Mouse (Mus musculus) forebrain, embryonic 12.5 days (tissue): ENCODE results near the gene Ano6. TPM values are rescaled to one million over a fixed set of nuclear protein-coding genes. Genes with fewer than 3 reads are reported as not detected.

Experiments
- ATAC-seq: fragments of 200-750 bp; cut with Nextera tagmentation; 2 replicates; pipeline ENCODE4 v1.8.0; 2017; ENCODE audit warnings: moderate TSS enrichment; ENCODE audit not compliant: low FRiP score
- H3K27ac ChIP-seq: fragments of 300-500 bp; sonication (generic); 2 replicates; pipeline ENCODE4 v1.5.1; 2016; ENCODE audit warnings: mild to moderate bottlenecking
- H3K27me3 ChIP-seq: fragments of 300-500 bp; sonication (generic); 2 replicates; pipeline ENCODE4 v1.6.1; 2016; ENCODE audit warnings: mild to moderate bottlenecking
- H3K36me3 ChIP-seq: fragments of 300-500 bp; sonication (generic); replicated peaks from 2 replicates; pipeline ENCODE4 v1.6.1; 2016; ENCODE audit warnings: mild to moderate bottlenecking
- H3K4me1 ChIP-seq: fragments of 300-500 bp; sonication (generic); 2 replicates; pipeline ENCODE4 v1.6.1; 2016
- H3K4me2 ChIP-seq: fragments of 300-500 bp; sonication (generic); 2 replicates; pipeline ENCODE4 v1.6.1; 2016; ENCODE audit warnings: mild to moderate bottlenecking, moderate library complexity
- H3K4me3 ChIP-seq: fragments of 300-500 bp; sonication (generic); replicated peaks from 2 replicates; pipeline ENCODE4 v1.5.1; 2016; ENCODE audit warnings: mild to moderate bottlenecking
- H3K9ac ChIP-seq: fragments of 300-500 bp; sonication (generic); 2 replicates; pipeline ENCODE4 v1.6.1; 2016; ENCODE audit warnings: mild to moderate bottlenecking
- H3K9me3 ChIP-seq: fragments of 300-500 bp; sonication (generic); 2 replicates; pipeline ENCODE4 v1.6.1; 2016
- WGBS: fragments of 180-500 bp; shearing (Covaris S2); methylation state at CpG from one replicate; pipeline ENCODE4 v1.1.7; 2016; 5-methylcytosine and 5-hydroxymethylcytosine counted together
- polyA plus RNA-seq: library from polyadenylated mRNA; unstranded; fragments of >200 nt; fragmentation: Nextera tagmentation; extraction: Ambion mirVana; gene quantifications from 2 replicates; pipeline ENCODE4 v1.2.1, GENCODE M21; 2016

The Ano6 gene
- polyA plus RNA-seq, 1 experiment from 2014 or later, result 36.3 TPM

- 0 out of 2 replicates have a peak, but pooled peaks cover 4% of the 10 kb centered on the region for H3K4me1 ChIP-seq
- no peak for ATAC-seq
- no peak overlapping the region for H3K4me2 ChIP-seq
- 88% methylated on average over 8 of the region's 8 CpGs for WGBS
- no peaks in the 10 kb centered on the region for H3K36me3 ChIP-seq
- no peak overlapping the region for H3K4me3 ChIP-seq
- no peak overlapping the region for H3K27ac ChIP-seq
- peaks cover 4% of the 10 kb centered on the region; the same call in 1 of the 2 replicates for H3K9me3 ChIP-seq
- no peaks in the 10 kb centered on the region for H3K27me3 ChIP-seq
- no peak overlapping the region for H3K9ac ChIP-seq
These were observed 66.3 kb downstream of the Ano6 start for GRCm38 (mm10) chr15:95856684-95857595.

GRCm38 (mm10) chr15:95858876-95859655 lies 68.4 kb downstream of the Ano6 start:
- Histone ChIP-seq H3K9me3 (peaks cover 4% of the 10 kb centered on the region; the same call in 1 of the 2 replicates), H3K9ac (no peak overlapping the region), H3K27me3 (no peaks in the 10 kb centered on the region), H3K36me3 (no peaks in the 10 kb centered on the region), H3K27ac (no peak overlapping the region), H3K4me3 (no peak overlapping the region), H3K4me1 (peaks cover 4% of the 10 kb centered on the region; the same call in 1 of the 2 replicates), H3K4me2 (no peak overlapping the region)
- WGBS, result 76% methylated on average over 9 of the region's 9 CpGs
- no peak for ATAC-seq

- Histone ChIP-seq H3K27me3 (no peaks in the 10 kb centered on the region), H3K4me1 (no peaks in the 10 kb centered on the region; the same call in 1 of the 2 replicates), H3K36me3 (no peaks in the 10 kb centered on the region; the same call in 1 of the 2 replicates), H3K4me2 (no peak overlapping the region), H3K4me3 (no peak overlapping the region), H3K27ac (no peak overlapping the region), H3K9ac (no peak overlapping the region), H3K9me3 (no peaks in the 10 kb centered on the region)
- no peak for ATAC-seq
- 85% methylated on average over 17 of the region's 17 CpGs for WGBS
These were observed 73.4 kb downstream of the Ano6 start for GRCm38 (mm10) chr15:95863865-95864660.

GRCm38 (mm10) chr15:95865311-95866100 lies 74.9 kb downstream of the Ano6 start:
- Histone ChIP-seq H3K9ac (no peak overlapping the region), H3K9me3 (no peaks in the 10 kb centered on the region), H3K36me3 (no peaks in the 10 kb centered on the region; the same call in 1 of the 2 replicates), H3K4me1 (no peaks in the 10 kb centered on the region; the same call in 1 of the 2 replicates), H3K27me3 (no peaks in the 10 kb centered on the region), H3K27ac (no peak overlapping the region), H3K4me3 (no peak overlapping the region), H3K4me2 (no peak overlapping the region)
- ATAC-seq, result no peak
- WGBS, result 93% methylated on average over 17 of the region's 17 CpGs

GRCm38 (mm10) chr15:95868172-95868571 lies 77.5 kb downstream of the Ano6 start:
- no peak overlapping the region for H3K4me2 ChIP-seq
- ATAC-seq, result no peak
- H3K27ac ChIP-seq, result no peak overlapping the region
- no peak overlapping the region for H3K4me3 ChIP-seq
- H3K9me3 ChIP-seq, result no peaks in the 10 kb centered on the region
- WGBS, result 90% methylated on average over 4 of the region's 4 CpGs
- no peaks in the 10 kb centered on the region; the same call in 1 of the 2 replicates for H3K4me1 ChIP-seq
- H3K27me3 ChIP-seq, result no peaks in the 10 kb centered on the region
- H3K36me3 ChIP-seq, result no peaks in the 10 kb centered on the region; the same call in 1 of the 2 replicates
- H3K9ac ChIP-seq, result no peak overlapping the region

- ATAC-seq, result no peak
- Histone ChIP-seq H3K36me3 (no peaks in the 10 kb centered on the region; the same call in 1 of the 2 replicates), H3K27me3 (no peaks in the 10 kb centered on the region), H3K4me3 (no peak overlapping the region), H3K4me1 (no peaks in the 10 kb centered on the region), H3K9ac (no peak overlapping the region), H3K9me3 (no peaks in the 10 kb centered on the region), H3K27ac (no peak overlapping the region), H3K4me2 (no peak overlapping the region)
- 91% methylated on average over 5 of the region's 5 CpGs for WGBS
These were observed 79.0 kb downstream of the Ano6 start for GRCm38 (mm10) chr15:95869611-95870010.

GRCm38 (mm10) chr15:95871631-95872030 lies 81.0 kb downstream of the Ano6 start:
- Histone ChIP-seq H3K9ac (no peak overlapping the region), H3K9me3 (no peaks in the 10 kb centered on the region), H3K4me2 (no peak overlapping the region), H3K36me3 (no peaks in the 10 kb centered on the region), H3K27ac (no peak overlapping the region), H3K4me3 (no peak overlapping the region), H3K4me1 (no peaks in the 10 kb centered on the region), H3K27me3 (no peaks in the 10 kb centered on the region)
- no peak for ATAC-seq
- WGBS, result 84% methylated on average over 15 of the region's 15 CpGs

- H3K27me3 ChIP-seq, result no peaks in the 10 kb centered on the region
These were observed 81.8 kb downstream of the Ano6 start for GRCm38 (mm10) chr15:95872447-95872846.

GRCm38 (mm10) chr15:95873276-95873675 lies 82.6 kb downstream of the Ano6 start:
- Histone ChIP-seq H3K9me3 (no peaks in the 10 kb centered on the region), H3K4me2 (no peak overlapping the region), H3K4me3 (no peak overlapping the region), H3K36me3 (no peaks in the 10 kb centered on the region), H3K27me3 (no peaks in the 10 kb centered on the region), H3K27ac (no peak overlapping the region), H3K9ac (no peak overlapping the region), H3K4me1 (no peaks in the 10 kb centered on the region)
- no peak for ATAC-seq
- WGBS, result 67% methylated on average over 1 of the region's 1 CpGs

More at GRCm38 (mm10) chr15:95872447-95872846, 81.8 kb downstream of the Ano6 start:
- no peak overlapping the region for H3K4me2 ChIP-seq
- no peak for ATAC-seq
- no peak overlapping the region for H3K4me3 ChIP-seq
- H3K27ac ChIP-seq, result no peak overlapping the region
- WGBS, result 93% methylated on average over 8 of the region's 8 CpGs
- no peaks in the 10 kb centered on the region for H3K36me3 ChIP-seq
- H3K9ac ChIP-seq, result no peak overlapping the region
- H3K4me1 ChIP-seq, result no peaks in the 10 kb centered on the region
- no peaks in the 10 kb centered on the region for H3K9me3 ChIP-seq

- Histone ChIP-seq H3K4me2 (no peak overlapping the region), H3K9me3 (no peaks in the 10 kb centered on the region), H3K27me3 (no peaks in the 10 kb centered on the region), H3K4me3 (no peak overlapping the region), H3K36me3 (no peaks in the 10 kb centered on the region), H3K27ac (no peak overlapping the region), H3K4me1 (no peaks in the 10 kb centered on the region), H3K9ac (no peak overlapping the region)
- ATAC-seq, result no peak
- 92% methylated on average over 5 of the region's 5 CpGs for WGBS
These were observed 83.6 kb downstream of the Ano6 start for GRCm38 (mm10) chr15:95874216-95874615.

- Histone ChIP-seq H3K4me3 (no peak overlapping the region), H3K9ac (no peak overlapping the region), H3K9me3 (no peaks in the 10 kb centered on the region), H3K27me3 (no peaks in the 10 kb centered on the region), H3K36me3 (no peaks in the 10 kb centered on the region), H3K4me2 (no peak overlapping the region), H3K4me1 (no peaks in the 10 kb centered on the region), H3K27ac (no peak overlapping the region)
- ATAC-seq, result no peak
- WGBS, result 86% methylated on average over 8 of the region's 8 CpGs
These were observed 84.1 kb downstream of the Ano6 start for GRCm38 (mm10) chr15:95874726-95875125.
